Mouse (Mus musculus): ENCODE measurements around the gene Gm10320. TPM values are rescaled to one million over a fixed set of nuclear protein-coding genes. Genes with fewer than 3 reads are reported as not detected.

Gm10320 gene
- polyA plus RNA-seq (2014; fragmentation: Illumina TruSeq; extraction: RNeasy Lipid Tissue Mini Kit (QIAGEN cat#74804); ENCODE audit: low replicate concordance): 2.9 TPM

DNA sequence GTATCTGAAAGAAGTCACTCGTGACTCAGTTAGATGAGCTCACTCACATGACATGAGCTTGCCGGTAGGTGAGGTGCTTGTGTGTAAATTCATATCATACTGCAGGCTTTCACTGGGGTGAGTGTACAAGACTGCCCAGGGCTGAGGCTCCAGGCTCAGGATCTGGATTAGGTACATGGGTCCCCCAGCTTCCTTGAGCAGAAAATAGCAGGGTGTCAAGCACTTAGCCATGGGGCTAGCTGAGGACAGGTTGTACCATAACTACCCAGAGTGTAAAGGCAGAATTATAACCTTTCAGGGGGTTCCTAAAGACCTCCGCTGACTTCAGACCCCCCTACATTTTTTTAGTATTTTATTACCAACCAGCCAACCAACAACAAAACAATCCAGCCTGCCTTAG, at the start of gene Gm10320:
Gene Gm10320 (minus strand): TSS at position 93 of the 400 bp plus-strand sequence.

Other genes starting within 250 kb of the Gm10320 start
- gene Utp15, start 229.0 kb downstream of the Gm10320 start, polyA plus RNA-seq (2014; fragmentation: Illumina TruSeq; extraction: RNeasy Lipid Tissue Mini Kit (QIAGEN cat#74804); ENCODE audit: low replicate concordance): 9.5 TPM
- gene Ankra2, start 228.9 kb downstream of the Gm10320 start, polyA plus RNA-seq (2014; fragmentation: Illumina TruSeq; extraction: RNeasy Lipid Tissue Mini Kit (QIAGEN cat#74804); ENCODE audit: low replicate concordance): 42.0 TPM
- gene Gm21976, start 212.1 kb downstream of the Gm10320 start, polyA plus RNA-seq (2014; fragmentation: Illumina TruSeq; extraction: RNeasy Lipid Tissue Mini Kit (QIAGEN cat#74804); ENCODE audit: low replicate concordance): not detected
- gene Btf3, start 175.0 kb downstream of the Gm10320 start, polyA plus RNA-seq (2014; fragmentation: Illumina TruSeq; extraction: RNeasy Lipid Tissue Mini Kit (QIAGEN cat#74804); ENCODE audit: low replicate concordance): 767 TPM
- not detected for gene Foxd1, start 137.8 kb downstream of the Gm10320 start, polyA plus RNA-seq (2014; fragmentation: Illumina TruSeq; extraction: RNeasy Lipid Tissue Mini Kit (QIAGEN cat#74804); ENCODE audit: low replicate concordance)
- gene Tmem174, start 145.4 kb upstream of the Gm10320 start, polyA plus RNA-seq (2014; fragmentation: Illumina TruSeq; extraction: RNeasy Lipid Tissue Mini Kit (QIAGEN cat#74804); ENCODE audit: low replicate concordance): not detected
- gene Tmem171, start 202.8 kb upstream of the Gm10320 start, polyA plus RNA-seq (2014; fragmentation: Illumina TruSeq; extraction: RNeasy Lipid Tissue Mini Kit (QIAGEN cat#74804); ENCODE audit: low replicate concordance): 4.9 TPM

All from small intestine, adult 10 weeks (tissue).